Mouse (Mus musculus): ENCODE data around the gene Rtkn2. TPM values are rescaled to one million over a fixed set of nuclear protein-coding genes. Genes with fewer than 3 reads are reported as not detected.

The Rtkn2 gene
- polyA plus RNA-seq, 1 experiment from 2014 or later, result 8.9 TPM

DNA sequence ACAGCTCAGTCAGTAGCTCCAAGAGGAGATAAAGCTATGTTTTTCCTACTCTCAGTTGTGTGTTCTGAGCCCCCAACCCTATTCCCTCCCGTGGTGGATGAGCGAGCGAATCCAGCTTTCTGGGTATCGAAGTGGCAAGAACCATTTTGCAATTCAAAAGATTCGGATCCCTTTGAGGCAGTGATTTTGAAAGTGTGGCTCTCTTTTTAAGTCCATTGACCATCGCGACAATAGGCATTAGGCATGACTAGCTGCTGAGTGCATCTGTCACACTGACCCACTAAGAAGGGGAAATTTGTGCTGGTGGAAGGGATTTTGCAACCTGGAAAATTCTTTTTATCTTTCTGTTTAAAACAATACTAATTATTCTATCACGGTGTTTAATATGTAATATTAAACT, 15.3 kb upstream of the Rtkn2 start:
- Histone ChIP-seq H3K9me3 (no peaks in the 10 kb centered on the region), H3K4me2 (replicated peaks) (0 out of 2 replicates have a peak overlapping the region, but pooled peaks have one; percentile 19), H3K36me3 (no peaks in the 10 kb centered on the region), H3K27me3 (no peaks in the 10 kb centered on the region), H3K4me1 (replicated peaks) (peaks cover 15% of the 10 kb centered on the region), H3K4me3 (replicated peaks) (no peak overlapping the region), H3K27ac (peak overlapping the region; percentile 27; the same call in 1 of the 2 replicates), H3K9ac (replicated peaks) (no peak overlapping the region)
- WGBS, result 12% methylated on average over 8 of the region's 8 CpGs
- ATAC-seq, result no peak

DNA sequence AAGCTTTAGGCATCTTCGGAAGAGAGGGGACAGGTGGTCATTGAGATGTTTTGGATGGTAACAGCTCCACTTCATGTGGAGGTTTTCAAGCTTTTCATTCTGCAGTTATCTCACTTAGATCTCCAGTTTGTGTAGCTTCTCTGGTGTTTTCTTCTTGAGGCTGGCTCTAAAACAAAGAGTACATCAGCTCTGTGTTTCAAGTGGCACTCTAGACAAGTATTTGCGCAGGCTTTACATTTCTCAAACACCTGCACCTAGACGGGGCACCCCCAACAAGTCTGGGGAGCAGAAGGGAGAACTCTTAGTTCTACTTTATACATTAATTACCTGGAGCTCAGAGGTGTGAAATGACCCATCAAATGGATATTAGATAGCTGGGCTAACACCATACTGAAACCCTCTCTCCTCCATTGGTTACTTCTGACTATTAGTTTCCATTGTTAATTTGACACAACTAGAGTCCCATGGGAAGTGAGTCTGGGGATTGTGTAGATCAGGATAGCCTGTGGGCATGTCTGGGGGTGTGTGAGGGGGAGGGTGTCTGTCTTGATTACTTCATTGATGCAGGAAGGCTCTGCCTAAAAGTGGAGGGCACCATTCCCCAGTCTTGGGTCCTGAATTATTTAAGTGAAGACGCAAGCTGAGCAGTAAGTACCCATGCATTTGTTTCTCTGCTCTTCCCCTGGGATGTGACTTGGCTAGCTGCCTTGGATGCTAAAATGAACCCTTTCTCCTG, 14.0 kb upstream of the Rtkn2 start:
- Histone ChIP-seq H3K36me3 (no peaks in the 10 kb centered on the region), H3K4me1 (replicated peaks) (peaks cover 15% of the 10 kb centered on the region), H3K9me3 (no peaks in the 10 kb centered on the region), H3K4me3 (replicated peaks) (no peak overlapping the region), H3K27me3 (no peaks in the 10 kb centered on the region), H3K27ac (peak overlapping the region; percentile 12; the same call in 1 of the 2 replicates), H3K4me2 (replicated peaks) (no peak overlapping the region), H3K9ac (replicated peaks) (no peak overlapping the region)
- no peak for ATAC-seq
- WGBS, result 71% methylated on average over 4 of the region's 4 CpGs

DNA sequence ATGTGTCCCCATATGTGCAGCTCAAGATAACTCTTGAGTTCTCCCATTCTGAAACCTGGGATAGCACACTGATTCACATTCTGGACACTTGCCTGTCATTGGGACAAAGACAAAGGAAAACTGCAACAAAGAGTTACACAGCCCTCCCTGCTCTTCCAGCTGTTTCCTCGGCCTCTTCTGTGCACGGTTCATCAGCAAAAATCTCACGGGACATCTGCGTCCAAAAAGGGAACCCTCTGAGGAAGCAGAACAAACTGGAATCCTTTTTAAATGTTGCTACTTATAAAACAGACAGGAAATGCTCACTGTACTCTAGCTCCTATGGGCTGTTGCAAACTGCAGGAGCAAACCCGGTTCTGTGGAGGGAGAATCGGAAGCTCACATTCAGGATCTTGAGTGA, 13.3 kb upstream of the Rtkn2 start:
- Histone ChIP-seq H3K36me3 (no peaks in the 10 kb centered on the region), H3K4me2 (replicated peaks) (no peak overlapping the region), H3K27me3 (no peaks in the 10 kb centered on the region), H3K9me3 (no peaks in the 10 kb centered on the region), H3K4me3 (replicated peaks) (no peak overlapping the region), H3K27ac (peak overlapping the region; percentile 25), H3K4me1 (replicated peaks) (peaks cover 15% of the 10 kb centered on the region), H3K9ac (replicated peaks) (no peak overlapping the region)
- ATAC-seq, result no peak
- 23% methylated on average over 6 of the region's 6 CpGs for WGBS

GRCm38 (mm10) chr10:67966983-67967382, 12.4 kb upstream of the Rtkn2 start:
- H3K27ac ChIP-seq, result no peak overlapping the region
- no peak overlapping the region for H3K9ac ChIP-seq (replicated peaks)
- H3K4me1 ChIP-seq (replicated peaks), result peaks cover 15% of the 10 kb centered on the region
- H3K4me2 ChIP-seq (replicated peaks), result no peak overlapping the region
- no peak overlapping the region for H3K4me3 ChIP-seq (replicated peaks)
- WGBS, result 79% methylated on average over 2 of the region's 2 CpGs
- ATAC-seq, result no peak
- no peaks in the 10 kb centered on the region for H3K27me3 ChIP-seq
- H3K9me3 ChIP-seq, result no peaks in the 10 kb centered on the region
- H3K36me3 ChIP-seq, result no peaks in the 10 kb centered on the region

GRCm38 (mm10) chr10:67971166-67971796, 8.1 kb upstream of the Rtkn2 start:
- Histone ChIP-seq H3K27ac (no peak overlapping the region), H3K27me3 (no peaks in the 10 kb centered on the region), H3K9me3 (no peaks in the 10 kb centered on the region), H3K4me3 (replicated peaks) (no peak overlapping the region), H3K4me1 (replicated peaks) (no peaks in the 10 kb centered on the region), H3K9ac (replicated peaks) (no peak overlapping the region), H3K4me2 (replicated peaks) (no peak overlapping the region), H3K36me3 (no peaks in the 10 kb centered on the region)
- ATAC-seq, result no peak
- WGBS, result 74% methylated on average over 11 of the region's 11 CpGs

GRCm38 (mm10) chr10:67977271-67977670, 2.1 kb upstream of the Rtkn2 start:
- Histone ChIP-seq H3K4me2 (replicated peaks) (no peak overlapping the region), H3K27ac (no peak overlapping the region), H3K4me1 (replicated peaks) (peaks cover 9% of the 10 kb centered on the region), H3K9ac (replicated peaks) (no peak overlapping the region), H3K9me3 (no peaks in the 10 kb centered on the region), H3K27me3 (no peaks in the 10 kb centered on the region), H3K4me3 (replicated peaks) (no peak overlapping the region), H3K36me3 (no peaks in the 10 kb centered on the region)
- no peak for ATAC-seq
- 67% methylated on average over 4 of the region's 4 CpGs for WGBS

GRCm38 (mm10) chr10:67983776-67984175, 4.4 kb downstream of the Rtkn2 start:
- peaks cover 9% of the 10 kb centered on the region for H3K4me1 ChIP-seq (replicated peaks)
- H3K27ac ChIP-seq, result no peak overlapping the region
- H3K4me2 ChIP-seq (replicated peaks), result no peak overlapping the region
- no peaks in the 10 kb centered on the region for H3K27me3 ChIP-seq
- H3K9ac ChIP-seq (replicated peaks), result no peak overlapping the region
- ATAC-seq, result no peak
- 90% methylated on average over 8 of the region's 8 CpGs for WGBS
- no peaks in the 10 kb centered on the region for H3K9me3 ChIP-seq
- 0 out of 2 replicates have a peak, but pooled peaks cover 3% of the 10 kb centered on the region for H3K36me3 ChIP-seq
- H3K4me3 ChIP-seq (replicated peaks), result no peak overlapping the region

DNA sequence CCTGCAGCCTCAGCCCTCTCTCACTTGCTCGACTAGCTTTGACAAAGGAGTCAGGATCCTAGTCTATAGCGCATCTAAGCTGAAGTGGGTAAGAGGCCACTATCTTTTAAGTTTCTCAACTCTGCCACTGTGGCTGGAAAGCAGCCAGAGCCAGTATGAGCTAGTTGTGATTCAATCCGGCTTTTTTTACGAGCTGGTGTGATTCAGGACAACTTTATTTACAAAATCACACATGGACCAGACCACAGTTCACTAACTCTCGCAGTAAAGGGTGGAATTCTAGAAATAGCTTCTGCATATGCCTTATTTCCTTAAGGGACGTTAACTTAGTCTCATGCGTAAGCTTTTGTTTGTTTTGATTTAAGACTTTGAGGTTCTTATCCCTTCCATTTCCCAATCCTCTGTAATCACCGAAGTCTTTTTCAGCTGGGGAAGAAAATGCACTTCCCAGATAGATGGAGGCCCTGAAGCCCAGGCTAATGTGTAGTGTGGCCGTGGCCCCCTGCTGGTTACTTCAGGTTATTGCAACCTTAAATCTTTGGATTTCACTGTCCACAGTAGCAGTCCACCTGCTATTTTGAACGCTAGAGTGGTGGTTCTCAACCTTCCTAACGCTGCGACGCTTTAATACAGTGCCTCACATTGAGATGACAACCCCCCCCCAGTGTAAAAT, 5.0 kb downstream of the Rtkn2 start:
- Histone ChIP-seq H3K9me3 (no peaks in the 10 kb centered on the region), H3K4me1 (replicated peaks) (peaks cover 9% of the 10 kb centered on the region), H3K27me3 (no peaks in the 10 kb centered on the region), H3K4me2 (replicated peaks) (no peak overlapping the region), H3K4me3 (replicated peaks) (no peak overlapping the region), H3K36me3 (0 out of 2 replicates have a peak, but pooled peaks cover 3% of the 10 kb centered on the region), H3K9ac (replicated peaks) (no peak overlapping the region), H3K27ac (no peak overlapping the region)
- 0 out of 2 replicates have a peak, but pooled peaks have one; percentile 46 for ATAC-seq
- 54% methylated on average over 13 of the region's 13 CpGs for WGBS

GRCm38 (mm10) chr10:67985100-67985499, 5.7 kb downstream of the Rtkn2 start:
- no peak overlapping the region for H3K4me3 ChIP-seq (replicated peaks)
- ATAC-seq, result no peak
- WGBS, result 90% methylated on average over 17 of the region's 17 CpGs
- peaks cover 6% of the 10 kb centered on the region; the same call in 1 of the 2 replicates for H3K36me3 ChIP-seq
- no peak overlapping the region for H3K9ac ChIP-seq (replicated peaks)
- no peak overlapping the region for H3K4me2 ChIP-seq (replicated peaks)
- no peaks in the 10 kb centered on the region for H3K27me3 ChIP-seq
- peaks cover 6% of the 10 kb centered on the region for H3K4me1 ChIP-seq (replicated peaks)
- H3K27ac ChIP-seq, result no peak overlapping the region
- no peaks in the 10 kb centered on the region for H3K9me3 ChIP-seq

DNA sequence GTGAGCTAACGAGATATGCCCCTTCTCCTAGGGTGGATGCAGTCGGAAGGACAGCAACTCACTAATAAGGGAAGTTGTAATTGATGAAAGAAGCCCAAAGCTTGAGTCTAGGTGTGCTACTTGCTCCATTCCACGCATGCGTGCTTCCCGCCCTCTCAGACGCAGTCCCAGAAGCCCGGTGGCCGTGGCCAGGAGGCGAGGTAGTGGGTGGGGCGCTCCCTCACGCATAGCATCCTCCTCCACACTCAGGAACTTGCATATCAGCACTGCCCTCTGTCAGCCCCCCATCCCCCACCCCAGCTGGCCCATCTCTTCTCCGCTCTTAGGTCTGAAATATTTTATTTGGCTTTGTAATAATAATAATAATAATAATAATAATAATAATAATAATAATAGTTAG, 16.0 kb downstream of the Rtkn2 start:
- ATAC-seq, result no peak
- no peak overlapping the region for H3K27ac ChIP-seq

GRCm38 (mm10) chr10:67996171-67996570, 16.8 kb downstream of the Rtkn2 start:
- WGBS, result 2% methylated on average over 1 of the region's 1 CpGs
- ATAC-seq, result no peak

More for the DNA sequence above, 16.0 kb downstream of the Rtkn2 start:
- Histone ChIP-seq H3K36me3 (peaks cover 23% of the 10 kb centered on the region), H3K4me3 (replicated peaks) (no peak overlapping the region), H3K9me3 (no peaks in the 10 kb centered on the region), H3K27me3 (no peaks in the 10 kb centered on the region), H3K4me1 (replicated peaks) (peaks cover 3% of the 10 kb centered on the region; the same call in 1 of the 2 replicates), H3K9ac (replicated peaks) (no peak overlapping the region), H3K4me2 (replicated peaks) (no peak overlapping the region)
- 74% methylated on average over 12 of the region's 12 CpGs for WGBS

DNA sequence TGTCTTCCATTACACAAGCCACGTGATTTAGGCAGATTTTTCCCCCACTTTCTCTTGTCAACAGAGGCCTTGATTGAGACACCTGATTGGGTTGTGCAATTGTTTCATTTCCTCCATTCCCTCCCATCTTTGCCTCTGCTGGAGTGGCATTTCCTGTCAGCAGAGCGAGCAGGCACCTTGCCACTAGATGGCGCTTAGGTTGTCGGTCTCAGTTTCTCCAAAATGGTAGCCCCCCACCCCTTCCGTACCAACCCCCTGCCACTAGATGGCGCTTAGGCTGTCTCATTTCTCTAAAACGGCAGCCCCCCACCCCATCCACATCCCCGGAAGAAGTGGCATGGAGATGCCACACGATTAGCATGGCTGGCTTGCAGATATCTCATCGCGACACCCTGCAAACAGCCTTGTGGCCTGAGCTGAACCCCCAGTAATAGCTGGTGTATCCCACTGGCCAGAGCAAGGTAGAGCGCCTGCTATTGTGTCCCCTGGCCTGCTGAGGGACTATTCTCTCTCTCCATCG, 18.8 kb downstream of the Rtkn2 start:
- WGBS, result 35% methylated on average over 13 of the region's 13 CpGs
- no peaks in the 10 kb centered on the region for H3K27me3 ChIP-seq
- no peak overlapping the region for H3K27ac ChIP-seq
- H3K4me3 ChIP-seq (replicated peaks), result no peak overlapping the region
- no peak overlapping the region for H3K9ac ChIP-seq (replicated peaks)
- no peaks in the 10 kb centered on the region; the same call in 1 of the 2 replicates for H3K36me3 ChIP-seq
- H3K4me1 ChIP-seq (replicated peaks), result peaks cover 3% of the 10 kb centered on the region; the same call in 1 of the 2 replicates
- H3K9me3 ChIP-seq, result no peaks in the 10 kb centered on the region
- 0 out of 2 replicates have a peak overlapping the region, but pooled peaks have one; percentile 14 for H3K4me2 ChIP-seq (replicated peaks)
- ATAC-seq, result peak; percentile 85

More at GRCm38 (mm10) chr10:67996171-67996570, 16.8 kb downstream of the Rtkn2 start:
- Histone ChIP-seq H3K4me2 (replicated peaks) (no peak overlapping the region), H3K9ac (replicated peaks) (no peak overlapping the region), H3K4me1 (replicated peaks) (peaks cover 3% of the 10 kb centered on the region; the same call in 1 of the 2 replicates), H3K9me3 (no peaks in the 10 kb centered on the region), H3K36me3 (peaks cover 15% of the 10 kb centered on the region), H3K27ac (no peak overlapping the region), H3K4me3 (replicated peaks) (no peak overlapping the region), H3K27me3 (no peaks in the 10 kb centered on the region)

Measured in midbrain, embryonic 13.5 days (tissue).